ENCODE assay signal across 8 mouse cellular contexts in the genomic region with DNA sequence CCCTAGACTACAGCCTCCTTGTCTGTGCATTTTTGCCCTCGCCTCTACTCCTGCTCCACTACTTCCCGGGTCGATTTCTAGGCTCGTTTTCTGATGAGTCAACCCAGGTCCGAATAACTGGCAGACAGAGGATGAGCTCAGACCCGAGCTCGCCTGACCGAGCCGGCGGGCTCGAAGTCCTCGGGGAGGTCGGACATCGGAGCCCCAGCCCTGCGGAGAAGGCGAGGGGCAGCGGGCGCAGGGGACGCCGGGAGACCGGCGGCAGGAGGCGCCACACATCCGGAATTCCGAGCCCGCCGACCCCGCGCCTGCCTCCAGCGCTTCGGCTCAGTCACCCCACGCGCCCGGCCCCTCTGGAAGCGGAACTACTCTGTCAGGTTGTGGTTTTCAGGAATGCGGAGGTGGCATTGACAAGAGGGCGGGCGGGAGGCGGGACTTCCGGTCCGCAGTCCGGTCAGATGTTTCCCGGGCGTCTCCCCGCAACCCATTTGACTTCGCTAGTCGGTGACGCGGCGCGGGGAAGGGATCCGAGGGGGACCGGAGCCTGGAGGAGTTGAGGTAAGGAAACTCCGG. TPM values are rescaled to one million over a fixed set of nuclear protein-coding genes. Genes with fewer than 3 reads are reported as not detected.
DNase-seq lines count a peak whose midpoint lies in the region; ATAC-seq and TF ChIP-seq lines count a peak whose summit lies in the region.

Gene Pcyt1a, plus strand, starts transcription at position 448 of the 573 bp plus-strand sequence.

- H3K4me1 ChIP-seq in hindbrain, embryonic 10.5 days (replicated peaks): peaks cover 21% of the 10 kb centered on the region
- peaks cover 21% of the 10 kb centered on the region for H3K4me1 ChIP-seq in lung, embryonic 16.5 days (replicated peaks; ENCODE audit: control insufficient read depth, insufficient read depth, low read length)
- H3K4me1 ChIP-seq in thymus, adult 2 months (replicated peaks; ENCODE audit: control insufficient read depth, insufficient read depth, low read length): peaks cover 17% of the 10 kb centered on the region

- H3K27ac ChIP-seq in hindbrain, embryonic 10.5 days: peak within 1 kb of the TSS; percentile 93
- peak within 1 kb of the TSS; percentile 75 for H3K27ac ChIP-seq in lung, embryonic 16.5 days (ENCODE audit: low read length)
- H3K27ac ChIP-seq in thymus, adult 2 months (ENCODE audit: control insufficient read depth, insufficient read depth, low read length): peak within 1 kb of the TSS; percentile 10; the same call in 1 of the 2 replicates

- peak; percentile 22; the same call in 1 of the 2 replicates for TF ChIP-seq POLR2A in thymus, adult 2 months (IDR thresholded peaks at IDR 0.05; ENCODE audit: control insufficient read depth, extremely low read depth, insufficient read depth, low read length, poor library complexity)

- H3K27me3 ChIP-seq in hindbrain, embryonic 10.5 days (ENCODE audit: insufficient read depth, poor library complexity, severe bottlenecking): no peaks in the 10 kb centered on the region
- no peaks in the 10 kb centered on the region for H3K27me3 ChIP-seq in lung, embryonic 16.5 days (ENCODE audit: control insufficient read depth, insufficient read depth, low read depth, low read length)
- no peaks in the 10 kb centered on the region for H3K27me3 ChIP-seq in thymus, adult 2 months (ENCODE audit: control insufficient read depth, insufficient read depth, low read length)

- under 1% methylated on average over 54 of the region's 54 CpGs for WGBS in hindbrain, embryonic 10.5 days
- WGBS in lung, embryonic 16.5 days: under 1% methylated on average over 54 of the region's 54 CpGs
- WGBS in thymus, adult 2 months: under 1% methylated on average over 54 of the region's 54 CpGs

- H3K9ac ChIP-seq in lung, embryonic 16.5 days (ENCODE audit: low read length): peak within 1 kb of the TSS; percentile 91

- peak within 1 kb of the TSS; percentile 83 for H3K4me3 ChIP-seq in hindbrain, embryonic 10.5 days
- H3K4me3 ChIP-seq in lung, embryonic 16.5 days (ENCODE audit: low read length): peak within 1 kb of the TSS; percentile 91
- H3K4me3 ChIP-seq in thymus, adult 2 months (ENCODE audit: control insufficient read depth, insufficient read depth, low read length): peak within 1 kb of the TSS; percentile 76

- peak; percentile 98 for DNase-seq in NIH3T3 (ENCODE audit: low read depth)
- DNase-seq in cerebellum, adult 9-11 months: peak; percentile 91
- DNase-seq in frontal cortex, adult 2 months (ENCODE audit: extremely low spot score in 1 of 2, low spot score in 1 of 2): peak; percentile 84 to 92
- DNase-seq in hindbrain, embryonic 10.5 days (ENCODE audit: low spot score): peak; percentile 95
- DNase-seq in layer of hippocampus, adult 9-11 months: peak; percentile 92
- DNase-seq in ovary, adult 18-20 months (ENCODE audit: low spot score): peak; percentile 85
- peak; percentile 78 for DNase-seq in thymus, adult 2 months

- no peaks in the 10 kb centered on the region for H3K9me3 ChIP-seq in hindbrain, embryonic 10.5 days
- no peaks in the 10 kb centered on the region for H3K9me3 ChIP-seq in lung, embryonic 16.5 days (ENCODE audit: control insufficient read depth, low read length)

- peak within 1 kb of the TSS; percentile 92 for H3K4me2 ChIP-seq in lung, embryonic 16.5 days (ENCODE audit: low read depth, low read length)

- ATAC-seq in lung, embryonic 16.5 days (ENCODE audit: low read depth): peak; percentile 96

- TF ChIP-seq CTCF in thymus, adult 2 months (IDR thresholded peaks at IDR 0.05; ENCODE audit: borderline replicate concordance, control insufficient read depth, extremely low read depth, insufficient read depth, low read length, poor library complexity): 0 out of 2 replicates have a peak, but pooled peaks have one; percentile 57

- H3K36me3 ChIP-seq in hindbrain, embryonic 10.5 days: 0 out of 2 replicates have a peak, but pooled peaks cover 4% of the 10 kb centered on the region
- no peaks in the 10 kb centered on the region for H3K36me3 ChIP-seq in lung, embryonic 16.5 days (ENCODE audit: control insufficient read depth, insufficient read depth, low read length)
- no peaks in the 10 kb centered on the region for H3K36me3 ChIP-seq in thymus, adult 2 months (ENCODE audit: control insufficient read depth, insufficient read depth, low read length)

RNA-seq across cellular contexts. Expression of gene Pcyt1a, which starts in this region (rescaled TPM):
- 24.5 and 24.6 TPM in 2 replicates for polyA plus RNA-seq in frontal cortex, adult 2 months (2012; rRNA removed)
- polyA plus RNA-seq in hindbrain, embryonic 10.5 days (2016; fragmentation: Nextera tagmentation; extraction: Ambion mirVana): 38.6 and 42.9 TPM in 2 replicates
- 46.4 and 53.9 TPM in 2 replicates for polyA plus RNA-seq in lung, embryonic 16.5 days (2015; fragmentation: Nextera tagmentation; extraction: Ambion mirVana)
- 19.7 and 21.2 TPM in 2 replicates for polyA plus RNA-seq in thymus, adult 2 months (2012; rRNA removed)

Comparison
In these comparisons a context has a peak if more than half of its experiments do, and no peak if none do; other contexts are left out.
1. Peak in every context shown above with its lines: DNase-seq, ATAC-seq, H3K4me3 ChIP-seq and H3K27ac ChIP-seq.
2. H3K27ac ChIP-seq: peak in every context shown above with its lines; median percentile 93 in hindbrain, embryonic 10.5 days; 75 in lung, embryonic 16.5 days; 10 in thymus, adult 2 months.